Mouse (Mus musculus): ENCODE results near the gene Lhfpl1.
"Not testable (repeated sequence)": the region's sequence is repeated elsewhere in the genome, so short reads cannot be mapped to it uniquely, and the experiment has no call there.

Gene Lhfpl1

DNA sequence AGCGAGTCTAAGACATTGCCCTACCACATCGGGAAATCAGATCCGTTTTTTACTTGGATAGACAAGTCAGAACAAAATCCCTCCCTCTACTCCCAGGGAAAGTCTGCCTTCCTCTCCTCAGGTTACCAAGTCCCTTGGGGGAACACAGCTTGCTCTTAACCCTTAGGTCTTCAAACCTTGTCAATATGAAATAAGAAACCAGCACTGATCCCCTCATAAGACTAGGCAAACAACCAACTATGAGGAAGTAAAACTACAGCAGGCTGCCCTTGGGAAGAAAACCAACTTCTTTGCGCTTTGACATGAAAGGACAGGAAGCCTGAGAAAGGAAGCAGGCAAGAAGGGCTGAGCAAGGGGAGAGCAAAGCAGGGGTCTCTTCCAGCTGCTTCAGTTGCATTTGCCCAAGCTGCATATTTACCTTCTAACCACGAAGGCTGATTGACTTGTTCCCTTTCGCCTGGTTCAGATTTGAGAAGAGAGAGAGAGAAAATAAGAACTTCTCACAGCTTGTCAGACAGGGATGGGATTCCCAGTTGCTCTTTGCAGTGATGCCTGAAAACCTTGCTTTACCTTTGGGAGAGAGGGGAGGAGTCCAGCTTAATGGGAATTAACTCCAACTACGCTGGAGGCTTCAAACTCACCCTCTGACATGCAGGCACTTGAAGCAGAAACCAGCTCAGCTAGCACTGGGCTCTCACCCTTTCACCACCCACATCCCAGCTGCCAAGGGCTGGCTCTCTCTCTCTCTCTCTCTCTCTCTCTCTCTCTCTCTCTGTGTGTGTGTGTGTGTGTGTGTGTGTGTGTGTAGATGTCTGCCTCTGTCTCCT, at the start of gene Lhfpl1:
Gene Lhfpl1, minus strand, starts transcription at position 713 of the 827 bp plus-strand sequence.
- in situ Hi-C loops (cut with MboI, MseI): loop anchor here (25.0 kb wide), 1 partner anchor 936 kb away; no protein-coding TSS in a partner anchor

DNA sequence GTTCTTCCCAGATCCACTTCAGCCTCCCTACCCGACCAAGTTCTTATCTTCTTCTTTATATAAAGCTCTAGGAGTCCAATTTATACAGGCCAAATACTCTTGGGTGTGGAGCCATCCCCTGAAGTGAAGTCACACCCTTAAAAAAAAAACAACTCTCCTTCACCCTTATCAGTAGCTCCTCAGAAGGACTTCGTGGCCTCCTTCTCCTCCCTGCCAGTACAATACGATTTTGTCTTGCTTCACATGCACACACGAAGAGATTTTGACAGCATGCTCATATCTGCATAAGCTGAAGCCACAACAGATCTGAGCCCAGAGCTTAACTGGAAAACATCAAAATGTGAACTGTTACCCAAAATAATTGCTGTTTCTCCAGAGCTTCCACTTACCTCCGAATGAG, 22.9 kb upstream of the Lhfpl1 start:
- in situ Hi-C loops (cut with MboI, MseI): no loop called here

DNA sequence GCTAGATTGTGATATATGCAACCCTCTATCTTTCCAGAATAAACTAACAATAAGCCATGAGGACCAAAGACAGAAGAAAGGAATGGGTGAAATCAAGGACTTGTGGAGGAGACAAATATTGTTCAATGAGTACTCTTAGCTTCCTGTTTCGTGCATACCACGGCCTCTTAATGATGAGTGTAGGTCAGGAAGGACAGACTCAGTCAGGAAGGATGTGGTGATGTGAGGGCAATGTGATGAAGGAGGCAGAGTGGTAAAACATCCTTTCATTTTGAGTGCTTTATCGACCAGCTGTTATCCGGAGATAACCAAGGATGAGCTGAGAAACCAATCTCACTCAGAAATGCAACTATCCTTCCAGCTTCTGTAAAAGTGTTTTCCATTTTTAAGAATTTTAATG, 13.6 kb upstream of the Lhfpl1 start:
- in situ Hi-C loops (cut with MboI, MseI): no loop called here

DNA sequence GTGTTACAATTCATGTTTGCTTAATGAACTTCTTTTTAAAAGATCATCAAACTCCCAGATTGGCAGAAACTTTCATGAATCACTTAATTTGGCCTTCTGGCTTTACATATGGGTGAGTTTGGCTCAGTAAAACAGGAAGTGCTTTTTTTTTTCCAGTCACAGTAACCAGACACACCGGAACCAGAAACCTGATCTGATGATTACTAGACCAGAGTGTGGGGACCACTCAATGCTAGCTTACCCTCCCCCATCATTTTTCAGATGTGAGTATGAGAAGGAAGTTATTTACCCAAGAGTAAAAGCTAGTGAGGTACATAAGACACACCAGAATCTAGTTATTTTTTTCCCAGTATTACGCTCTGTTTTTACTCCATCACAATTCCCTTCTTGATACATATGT, 6.5 kb downstream of the Lhfpl1 start:
- in situ Hi-C loops (cut with MboI, MseI): loop anchor here (25.0 kb wide), 1 partner anchor 930 kb away; no protein-coding TSS in a partner anchor

DNA sequence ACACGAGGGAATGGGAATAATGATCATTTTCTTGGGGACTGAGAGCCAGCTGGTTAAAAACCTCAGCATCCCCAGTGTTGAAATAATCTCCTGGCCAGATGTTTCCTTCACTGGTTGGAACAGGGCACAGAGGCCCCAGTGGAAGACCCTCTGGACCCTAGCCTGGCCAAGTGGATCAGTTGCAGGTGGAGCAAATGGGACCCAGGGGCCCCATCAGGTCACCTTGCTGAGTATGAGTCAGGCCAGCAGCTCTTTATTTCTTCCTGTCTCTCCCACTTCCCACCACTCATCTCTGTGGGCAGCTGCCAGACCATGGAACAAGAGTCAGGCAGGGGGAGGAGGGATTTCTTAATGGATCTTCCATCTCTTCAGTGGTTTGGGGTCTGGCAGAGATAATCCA, 12.7 kb downstream of the Lhfpl1 start:
- in situ Hi-C loops (cut with MboI, MseI): loop anchor here (25.0 kb wide), 1 partner anchor 924 kb away; no protein-coding TSS in a partner anchor

DNA sequence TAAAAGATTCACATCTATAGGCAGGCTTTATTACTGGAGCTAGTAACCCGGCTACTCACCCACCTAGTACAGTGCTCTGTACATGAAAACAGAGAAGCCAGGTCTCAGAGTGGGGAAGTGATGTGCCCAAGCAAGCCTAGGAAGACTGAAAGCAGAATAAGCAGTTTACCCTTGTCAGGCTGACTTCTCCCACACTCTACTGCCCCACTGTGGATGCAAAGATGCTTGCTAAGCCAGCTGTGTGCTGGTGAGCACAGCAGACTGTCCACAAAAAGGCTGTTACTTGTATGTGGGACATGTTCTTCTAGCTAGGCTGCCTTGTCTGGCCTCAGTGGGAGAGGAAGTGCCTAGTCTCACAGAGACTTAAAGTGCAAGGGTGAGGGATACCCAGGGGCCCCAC, 40.3 kb downstream of the Lhfpl1 start:
- in situ Hi-C loops (cut with MboI, MseI): no loop called here

DNA sequence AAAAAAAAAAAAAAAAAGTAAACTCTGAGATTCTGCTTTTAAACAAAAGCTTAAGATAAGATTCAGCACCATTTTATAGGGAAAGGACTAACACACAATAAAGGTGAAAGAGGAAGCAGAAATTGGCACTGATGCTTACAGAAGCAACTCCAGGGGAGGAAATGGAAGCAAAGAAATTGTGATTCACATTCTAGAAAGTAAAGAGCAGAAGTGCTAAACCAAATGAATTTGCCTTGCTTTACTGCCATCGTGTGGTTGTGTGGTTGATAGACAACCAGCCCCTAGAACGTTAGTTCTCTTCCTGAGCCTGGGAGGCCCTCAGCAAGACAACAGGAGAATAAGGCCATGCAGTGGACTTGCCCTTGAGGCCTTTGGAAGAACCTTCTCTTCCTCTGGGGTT, 41.7 kb downstream of the Lhfpl1 start:
- in situ Hi-C loops (cut with MboI, MseI): no loop called here

DNA sequence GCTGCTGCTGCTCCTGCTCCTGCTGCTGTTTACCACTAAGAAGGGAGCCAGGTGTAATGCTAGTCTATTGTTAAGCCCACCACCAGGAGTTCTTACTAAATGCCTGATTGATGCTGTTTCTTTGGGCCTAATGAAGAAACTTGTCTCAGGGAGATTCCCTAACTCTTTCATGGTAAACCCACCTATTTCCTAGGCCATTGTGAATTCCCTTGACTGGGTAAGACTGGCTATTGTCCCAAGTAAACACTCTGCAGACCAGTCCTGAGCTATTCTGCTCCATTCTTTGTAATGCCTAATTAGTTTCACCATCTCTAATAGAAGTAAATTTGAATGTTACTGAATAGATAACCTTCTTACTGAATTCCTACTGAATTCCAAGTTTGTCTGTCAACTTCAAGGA, 48.7 kb downstream of the Lhfpl1 start:
- in situ Hi-C loops (cut with MboI, MseI): not testable (repeated sequence)

DNA sequence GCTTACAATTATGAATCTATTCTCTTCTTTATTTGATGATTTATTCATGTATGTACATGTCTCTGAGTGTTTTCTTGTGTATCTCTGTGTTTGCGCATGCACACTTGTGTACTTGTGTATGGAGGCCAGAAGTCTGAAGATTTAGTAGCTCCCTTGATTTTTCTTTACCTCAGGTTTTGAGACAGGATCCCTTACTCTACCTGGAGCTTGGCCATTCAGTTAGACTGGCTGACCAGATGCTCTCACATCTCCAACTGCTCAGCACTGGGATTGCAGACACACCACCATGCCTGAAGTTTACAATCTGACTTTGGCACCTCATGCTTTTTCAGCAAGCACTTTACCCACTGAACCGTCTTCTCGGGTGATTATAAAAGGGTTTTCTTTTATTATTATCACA, 76.7 kb downstream of the Lhfpl1 start:
- in situ Hi-C loops (cut with MboI, MseI): no loop called here

DNA sequence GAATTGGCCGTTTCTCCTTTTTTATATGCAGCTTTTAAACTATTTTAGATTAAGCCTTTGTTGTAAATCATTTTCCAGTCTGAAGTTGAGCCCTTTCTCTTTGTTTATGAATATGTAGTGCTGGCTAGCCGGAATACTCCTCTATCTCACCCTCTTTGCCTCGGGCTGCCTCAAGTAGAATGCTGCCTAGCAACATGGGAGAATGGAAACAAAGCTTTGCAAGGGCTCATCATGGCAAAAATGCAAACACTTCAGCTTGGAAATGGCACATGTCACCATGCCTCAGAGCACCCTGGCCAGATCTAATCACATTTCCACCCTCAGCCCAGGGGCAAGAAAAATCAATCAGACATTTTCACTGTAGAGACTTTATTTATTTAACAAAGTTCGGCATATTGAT, 77.1 kb downstream of the Lhfpl1 start:
- in situ Hi-C loops (cut with MboI, MseI): no loop called here

DNA sequence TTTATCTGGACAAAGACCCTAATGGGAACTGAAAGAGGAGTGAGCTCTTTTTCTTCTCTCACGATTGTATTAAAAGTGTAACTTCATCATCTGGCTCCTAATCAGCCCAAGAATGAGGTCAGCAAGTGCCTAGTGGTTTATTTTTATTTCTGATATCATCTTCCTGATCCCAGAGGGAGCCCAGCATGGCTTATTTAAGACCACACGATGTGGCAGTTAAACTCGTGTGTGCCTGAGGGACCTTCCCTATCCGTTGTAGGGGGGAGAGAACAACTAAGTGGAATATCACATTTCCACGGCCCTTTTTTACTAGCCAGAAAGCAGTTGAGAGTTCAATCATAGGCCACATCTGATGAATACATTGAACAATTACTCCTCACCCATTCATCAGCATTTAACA, 87.1 kb downstream of the Lhfpl1 start:
- in situ Hi-C loops (cut with MboI, MseI): no loop called here
